Mouse (Mus musculus): ENCODE measurements around the gene Tmem98. TPM values are rescaled to one million over a fixed set of nuclear protein-coding genes. Genes with fewer than 3 reads are reported as not detected.
A peak's percentile ranks its signal among the peaks of the same experiment; 100 is the strongest.

Gene Tmem98
- polyA plus RNA-seq, 1 experiment, result 0.92 TPM

- TF ChIP-seq CTCF (IDR thresholded peaks at IDR 0.05; ENCODE audit: control insufficient read depth, insufficient read depth, low read length) (no peak), POLR2A (IDR thresholded peaks at IDR 0.05; ENCODE audit: borderline replicate concordance, control insufficient read depth, low read depth, low read length) (no peak)
- WGBS, result 78% methylated on average over 5 of the region's 5 CpGs
- Histone ChIP-seq H3K4me1 (ENCODE audit: control insufficient read depth, insufficient read depth, low read length) (no peaks in the 10 kb centered on the region), H3K4me3 (replicated peaks; ENCODE audit: control insufficient read depth, low read depth, low read length) (no peak overlapping the region), H3K27ac (ENCODE audit: control insufficient read depth, insufficient read depth, low read depth, low read length, poor library complexity) (no peak overlapping the region)
Measured at GRCm38 (mm10) chr11:80771596-80772250, 38.3 kb upstream of the Tmem98 start.

GRCm38 (mm10) chr11:80772595-80773210 lies 37.3 kb upstream of the Tmem98 start:
- no peak overlapping the region for H3K4me3 ChIP-seq (replicated peaks; ENCODE audit: control insufficient read depth, low read depth, low read length)
- TF ChIP-seq POLR2A (IDR thresholded peaks at IDR 0.05; ENCODE audit: borderline replicate concordance, control insufficient read depth, low read depth, low read length) (no peak), CTCF (IDR thresholded peaks at IDR 0.05; ENCODE audit: control insufficient read depth, insufficient read depth, low read length) (no peak)
- H3K27ac ChIP-seq (ENCODE audit: control insufficient read depth, insufficient read depth, low read depth, low read length, poor library complexity), result no peak overlapping the region
- 80% methylated on average over 6 of the region's 6 CpGs for WGBS
- no peaks in the 10 kb centered on the region for H3K4me1 ChIP-seq (ENCODE audit: control insufficient read depth, insufficient read depth, low read length)

- 76% methylated on average over 3 of the region's 3 CpGs for WGBS
- Histone ChIP-seq H3K27ac (ENCODE audit: control insufficient read depth, insufficient read depth, low read depth, low read length, poor library complexity) (no peak overlapping the region), H3K4me3 (replicated peaks; ENCODE audit: control insufficient read depth, low read depth, low read length) (no peak overlapping the region), H3K4me1 (ENCODE audit: control insufficient read depth, insufficient read depth, low read length) (no peaks in the 10 kb centered on the region)
- TF ChIP-seq POLR2A (IDR thresholded peaks at IDR 0.05; ENCODE audit: borderline replicate concordance, control insufficient read depth, low read depth, low read length), result no peak
- TF ChIP-seq CTCF (IDR thresholded peaks at IDR 0.05; ENCODE audit: control insufficient read depth, insufficient read depth, low read length), result no peak
Measured at GRCm38 (mm10) chr11:80775535-80775934, 34.4 kb upstream of the Tmem98 start.

GRCm38 (mm10) chr11:80777708-80778107 lies 32.3 kb upstream of the Tmem98 start:
- Histone ChIP-seq H3K4me3 (replicated peaks; ENCODE audit: control insufficient read depth, low read depth, low read length) (no peak overlapping the region), H3K4me1 (ENCODE audit: control insufficient read depth, insufficient read depth, low read length) (no peaks in the 10 kb centered on the region; the same call in 1 of the 2 replicates), H3K27ac (ENCODE audit: control insufficient read depth, insufficient read depth, low read depth, low read length, poor library complexity) (no peak overlapping the region)
- 87% methylated on average over 2 of the region's 2 CpGs for WGBS
- TF ChIP-seq POLR2A (IDR thresholded peaks at IDR 0.05; ENCODE audit: borderline replicate concordance, control insufficient read depth, low read depth, low read length) (no peak), CTCF (IDR thresholded peaks at IDR 0.05; ENCODE audit: control insufficient read depth, insufficient read depth, low read length) (no peak)

GRCm38 (mm10) chr11:80778157-80778556 lies 31.8 kb upstream of the Tmem98 start:
- no peak for TF ChIP-seq POLR2A (IDR thresholded peaks at IDR 0.05; ENCODE audit: borderline replicate concordance, control insufficient read depth, low read depth, low read length)
- TF ChIP-seq CTCF (IDR thresholded peaks at IDR 0.05; ENCODE audit: control insufficient read depth, insufficient read depth, low read length), result no peak
- H3K4me1 ChIP-seq (ENCODE audit: control insufficient read depth, insufficient read depth, low read length), result no peaks in the 10 kb centered on the region; the same call in 1 of the 2 replicates
- H3K4me3 ChIP-seq (replicated peaks; ENCODE audit: control insufficient read depth, low read depth, low read length), result peak overlapping the region; percentile 3
- WGBS, result 73% methylated on average over 6 of the region's 6 CpGs
- no peak overlapping the region for H3K27ac ChIP-seq (ENCODE audit: control insufficient read depth, insufficient read depth, low read depth, low read length, poor library complexity)

GRCm38 (mm10) chr11:80778916-80779526 lies 31.0 kb upstream of the Tmem98 start:
- WGBS, result 7% methylated on average over 18 of the region's 18 CpGs
- TF ChIP-seq CTCF (IDR thresholded peaks at IDR 0.05; ENCODE audit: control insufficient read depth, insufficient read depth, low read length) (no peak), POLR2A (IDR thresholded peaks at IDR 0.05; ENCODE audit: borderline replicate concordance, control insufficient read depth, low read depth, low read length) (no peak)
- H3K27ac ChIP-seq (ENCODE audit: control insufficient read depth, insufficient read depth, low read depth, low read length, poor library complexity), result peak overlapping the region; percentile 63
- no peaks in the 10 kb centered on the region; the same call in 1 of the 2 replicates for H3K4me1 ChIP-seq (ENCODE audit: control insufficient read depth, insufficient read depth, low read length)
- H3K4me3 ChIP-seq (replicated peaks; ENCODE audit: control insufficient read depth, low read depth, low read length), result peak overlapping the region; percentile 86

GRCm38 (mm10) chr11:80779527-80780344 lies 30.2 kb upstream of the Tmem98 start, which contains the start of gene Myo1d:
Gene Myo1d, minus strand, starts transcription at chr11:80780025.
- TF ChIP-seq CTCF (IDR thresholded peaks at IDR 0.05; ENCODE audit: control insufficient read depth, insufficient read depth, low read length), result peak; percentile 85
- TF ChIP-seq POLR2A (IDR thresholded peaks at IDR 0.05; ENCODE audit: borderline replicate concordance, control insufficient read depth, low read depth, low read length), result peak; percentile 70; the same call in 1 of the 2 replicates
- WGBS, result under 1% methylated on average over 73 of the region's 87 CpGs
- Histone ChIP-seq H3K27ac (ENCODE audit: control insufficient read depth, insufficient read depth, low read depth, low read length, poor library complexity) (peak within 1 kb of the TSS; percentile 63), H3K4me1 (ENCODE audit: control insufficient read depth, insufficient read depth, low read length) (no peaks in the 10 kb centered on the region; the same call in 1 of the 2 replicates), H3K4me3 (replicated peaks; ENCODE audit: control insufficient read depth, low read depth, low read length) (peak within 1 kb of the TSS; percentile 86)

Data from bone marrow, adult 2 months (tissue).